Mouse (Mus musculus) cortical plate, adult 2 months (tissue): ENCODE results near the gene Rnf149. TPM values are rescaled to one million over a fixed set of nuclear protein-coding genes. Genes with fewer than 3 reads are reported as not detected.
A peak's percentile ranks its signal among the peaks of the same experiment; 100 is the strongest.

Experiments used
- H3K27ac ChIP-seq: fragments of 200-500 bp; 2 replicates; pipeline ENCODE4 v1.5.1; 2012; ENCODE audit warnings: low read length, control low read depth, inconsistent platforms; ENCODE audit not compliant: insufficient read depth
- H3K4me1 ChIP-seq: fragments of 200-500 bp; 2 replicates; pipeline ENCODE4 v1.6.1; 2011; ENCODE audit warnings: low read length; ENCODE audit not compliant: control insufficient read depth, insufficient read depth
- H3K4me3 ChIP-seq: fragments of 200-500 bp; 2 replicates; pipeline ENCODE4 v1.5.1; 2011; ENCODE audit warnings: mild to moderate bottlenecking, low read length, control low read depth; ENCODE audit not compliant: insufficient read depth
- CTCF ChIP-seq: fragments of 200-500 bp; IDR thresholded peaks from 2 replicates; pipeline ENCODE4 v1.5.1; 2011; ENCODE audit warnings: mild to moderate bottlenecking, control low read depth, low read length; ENCODE audit not compliant: insufficient read depth; ENCODE audit errors: extremely low read depth
- POLR2A ChIP-seq: fragments of 200-500 bp; IDR thresholded peaks from 2 replicates; pipeline ENCODE4 v1.6.1; 2011; ENCODE audit warnings: mild to moderate bottlenecking, low read length, control low read depth; ENCODE audit not compliant: insufficient read depth; ENCODE audit errors: extremely low read depth
- polyA plus RNA-seq: library from polyadenylated mRNA; depleted of rRNA; stranded (reverse); fragments of >200 nt; gene quantifications from 2 replicates; pipeline ENCODE4 v1.2.3, GENCODE M21; 2012; rRNA removed

Rnf149 gene
- polyA plus RNA-seq, result 22.4 and 23.0 TPM in 2 replicates

- Histone ChIP-seq H3K4me1 (peaks cover 3% of the 10 kb centered on the region; the same call in 1 of the 2 replicates), H3K4me3 (peak within 1 kb of the TSS; percentile 77), H3K27ac (peak within 1 kb of the TSS; percentile 85)
- TF ChIP-seq CTCF (no peak), POLR2A (peak; percentile 75)
Observed at GRCm38 (mm10) chr1:39577253-39577705, at the start of gene Rnf149. Rnf149 (minus strand) TSS chr1:39577405.

GRCm38 (mm10) chr1:39625491-39625890, 48.3 kb upstream of the Rnf149 start:
- TF ChIP-seq POLR2A (no peak), CTCF (no peak)
- H3K4me3 ChIP-seq, result no peak overlapping the region
- no peak overlapping the region for H3K27ac ChIP-seq
- no peaks in the 10 kb centered on the region for H3K4me1 ChIP-seq

GRCm38 (mm10) chr1:39623729-39624128, 46.5 kb upstream of the Rnf149 start:
- H3K4me1 ChIP-seq, result no peaks in the 10 kb centered on the region
- no peak overlapping the region for H3K27ac ChIP-seq
- no peak overlapping the region for H3K4me3 ChIP-seq
- no peak for TF ChIP-seq CTCF
- TF ChIP-seq POLR2A, result no peak

GRCm38 (mm10) chr1:39623106-39623505, 45.9 kb upstream of the Rnf149 start:
- Histone ChIP-seq H3K4me3 (no peak overlapping the region), H3K27ac (no peak overlapping the region), H3K4me1 (no peaks in the 10 kb centered on the region)
- TF ChIP-seq POLR2A (no peak), CTCF (no peak)

GRCm38 (mm10) chr1:39618524-39618923, 41.3 kb upstream of the Rnf149 start:
- Histone ChIP-seq H3K4me1 (no peaks in the 10 kb centered on the region), H3K27ac (no peak overlapping the region), H3K4me3 (no peak overlapping the region)
- TF ChIP-seq POLR2A (no peak), CTCF (no peak)

- H3K27ac ChIP-seq, result no peak overlapping the region
- H3K4me1 ChIP-seq, result no peaks in the 10 kb centered on the region
- TF ChIP-seq CTCF, result no peak
- TF ChIP-seq POLR2A, result no peak
- no peak overlapping the region for H3K4me3 ChIP-seq
Observed at GRCm38 (mm10) chr1:39615526-39615925, 38.3 kb upstream of the Rnf149 start.

- Histone ChIP-seq H3K4me3 (no peak overlapping the region), H3K4me1 (no peaks in the 10 kb centered on the region), H3K27ac (no peak overlapping the region)
- TF ChIP-seq POLR2A, result no peak
- peak; percentile 67 for TF ChIP-seq CTCF
Observed at GRCm38 (mm10) chr1:39614462-39615279, 37.5 kb upstream of the Rnf149 start.

GRCm38 (mm10) chr1:39613061-39613460, 35.9 kb upstream of the Rnf149 start:
- H3K4me1 ChIP-seq, result no peaks in the 10 kb centered on the region
- no peak overlapping the region for H3K4me3 ChIP-seq
- no peak overlapping the region for H3K27ac ChIP-seq
- TF ChIP-seq CTCF (no peak), POLR2A (no peak)

- H3K27ac ChIP-seq, result no peak overlapping the region
- H3K4me1 ChIP-seq, result no peaks in the 10 kb centered on the region
- no peak for TF ChIP-seq POLR2A
- H3K4me3 ChIP-seq, result no peak overlapping the region
Observed at GRCm38 (mm10) chr1:39612491-39612890, 35.3 kb upstream of the Rnf149 start.

- no peak overlapping the region for H3K27ac ChIP-seq
- no peak overlapping the region for H3K4me3 ChIP-seq
- TF ChIP-seq CTCF, result no peak
- H3K4me1 ChIP-seq, result no peaks in the 10 kb centered on the region
Observed at GRCm38 (mm10) chr1:39608534-39608933, 31.3 kb upstream of the Rnf149 start.
